Mouse (Mus musculus): Measurements from ENCODE around the gene Cntn5. TPM values are rescaled to one million over a fixed set of nuclear protein-coding genes. Genes with fewer than 3 reads are reported as not detected.
A peak's percentile ranks its signal among the peaks of the same experiment; 100 is the strongest.

The Cntn5 gene
- total RNA-seq, 2 experiments from 2014 or later: 23.1 to 25.2 TPM

DNA sequence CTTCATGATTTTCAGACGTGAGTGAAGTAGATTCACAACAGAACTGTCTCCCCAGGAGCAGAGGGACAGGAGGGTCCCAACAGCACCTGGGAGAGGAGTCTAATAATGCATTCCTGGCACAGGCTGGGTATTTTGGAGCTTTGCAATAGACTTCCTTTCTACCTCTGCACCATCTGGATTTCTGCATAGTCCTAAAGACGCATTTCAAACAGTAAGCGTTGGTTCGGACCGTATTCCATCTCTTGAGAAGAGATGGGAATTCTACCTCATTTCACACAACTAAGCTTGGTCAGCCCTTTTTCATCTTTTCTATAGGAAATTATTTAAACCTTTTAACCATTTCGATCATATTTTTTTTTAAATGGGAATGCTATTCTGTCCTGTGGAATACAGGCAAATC, 635.7 kb downstream of the Cntn5 start:
- Histone ChIP-seq H3K27ac (peak overlapping the region; percentile 44), H3K4me3 (no peak overlapping the region)
- no peak for DNase-seq (ENCODE audit: extremely low spot score in 1 of 2, low spot score in 2 of 2)
- no peak for TF ChIP-seq CTCF (IDR thresholded peaks at IDR 0.05)
- intact Hi-C loops (cut with DNase I): no loop called here

GRCm38 (mm10) chr9:10265616-10266015, 639.0 kb downstream of the Cntn5 start:
- intact Hi-C loops (cut with DNase I): no loop called here
- Histone ChIP-seq H3K4me3 (no peak overlapping the region), H3K27ac (no peak overlapping the region)
- no peak for TF ChIP-seq CTCF (IDR thresholded peaks at IDR 0.05)
- DNase-seq (ENCODE audit: extremely low spot score in 1 of 2, low spot score in 2 of 2): no peak

- H3K27ac ChIP-seq: no peak overlapping the region
- DNase-seq (ENCODE audit: extremely low spot score in 1 of 2, low spot score in 2 of 2): no peak
- intact Hi-C loops (cut with DNase I): no loop called here
- no peak for TF ChIP-seq CTCF (IDR thresholded peaks at IDR 0.05)
- H3K4me3 ChIP-seq: no peak overlapping the region
These were observed 671.2 kb downstream of the Cntn5 start for GRCm38 (mm10) chr9:10233364-10233763.

DNA sequence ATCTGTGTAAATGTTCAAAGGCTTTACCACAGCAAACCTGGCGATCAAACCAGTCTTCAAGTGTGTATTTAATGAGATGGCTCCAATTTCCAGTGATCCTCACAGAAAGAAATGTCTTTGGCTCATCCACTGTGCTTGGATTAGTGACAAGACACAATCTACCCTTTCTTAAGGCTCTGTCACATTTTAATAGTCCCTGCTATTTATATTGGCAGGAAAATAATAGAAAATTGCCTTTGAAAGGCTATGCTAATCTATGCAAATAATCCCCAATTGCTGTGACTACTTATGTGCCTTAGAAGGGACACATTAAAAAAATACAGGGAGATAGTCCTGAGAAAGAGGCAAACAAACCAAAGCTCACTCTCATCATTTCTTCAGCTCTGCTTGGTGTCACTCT, 672.5 kb downstream of the Cntn5 start:
- no peak for DNase-seq (ENCODE audit: extremely low spot score in 1 of 2, low spot score in 2 of 2)
- intact Hi-C loops (cut with DNase I): no loop called here
- H3K27ac ChIP-seq: no peak overlapping the region
- TF ChIP-seq CTCF (IDR thresholded peaks at IDR 0.05): no peak
- H3K4me3 ChIP-seq: no peak overlapping the region

DNA sequence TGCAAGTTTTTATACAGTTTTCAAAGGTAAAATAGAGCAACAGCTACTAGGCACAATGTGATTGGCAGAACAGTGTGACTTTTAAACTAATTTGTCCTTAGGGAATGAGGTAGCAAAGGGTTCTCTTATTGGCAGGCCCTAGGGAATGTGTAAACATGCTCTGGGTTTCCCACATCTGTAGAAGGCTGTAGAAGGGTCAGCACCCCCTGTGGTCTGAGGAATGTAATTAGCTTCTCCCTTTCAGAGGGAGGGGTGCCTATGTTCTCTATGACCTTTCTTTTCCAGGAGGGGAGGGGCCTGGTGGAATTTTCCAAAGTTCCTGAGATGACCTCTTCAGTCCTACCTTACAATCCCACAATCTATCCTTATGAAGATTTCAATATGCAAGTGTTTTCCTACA, 673.6 kb downstream of the Cntn5 start:
- intact Hi-C loops (cut with DNase I): no loop called here
- TF ChIP-seq CTCF (IDR thresholded peaks at IDR 0.05): no peak
- Histone ChIP-seq H3K27ac (no peak overlapping the region), H3K4me3 (no peak overlapping the region)
- DNase-seq (ENCODE audit: extremely low spot score in 1 of 2, low spot score in 2 of 2): no peak

DNA sequence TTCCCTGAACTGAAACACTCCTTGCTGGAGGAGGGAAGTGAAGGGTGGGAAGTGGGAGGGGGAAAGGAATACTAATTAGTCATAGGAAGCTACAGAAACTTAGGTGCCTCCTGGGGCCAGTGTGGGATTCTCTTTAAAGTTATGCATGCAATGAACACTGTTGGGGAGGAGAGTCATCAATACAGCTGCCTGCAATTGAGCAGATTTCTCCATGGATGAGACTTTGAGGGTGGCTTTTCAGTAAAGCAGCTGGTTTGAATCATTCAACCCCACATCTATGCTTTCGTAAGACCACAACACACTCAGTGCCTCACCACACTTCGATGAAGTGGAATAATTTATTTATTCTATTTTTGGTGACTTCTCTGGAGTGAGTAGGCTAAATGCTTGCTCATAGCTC, 674.9 kb downstream of the Cntn5 start:
- no peak for TF ChIP-seq CTCF (IDR thresholded peaks at IDR 0.05)
- Histone ChIP-seq H3K4me3 (no peak overlapping the region), H3K27ac (no peak overlapping the region)
- intact Hi-C loops (cut with DNase I): no loop called here
- DNase-seq (ENCODE audit: extremely low spot score in 1 of 2, low spot score in 2 of 2): peak in 1 of 2 experiments; percentile 27

GRCm38 (mm10) chr9:10226013-10226412, 678.6 kb downstream of the Cntn5 start:
- intact Hi-C loops (cut with DNase I): no loop called here
- TF ChIP-seq CTCF (IDR thresholded peaks at IDR 0.05): peak; percentile 2
- Histone ChIP-seq H3K27ac (no peak overlapping the region; the same call in 1 of the 2 replicates), H3K4me3 (no peak overlapping the region)
- no peak for DNase-seq (ENCODE audit: extremely low spot score in 1 of 2, low spot score in 2 of 2)

DNA sequence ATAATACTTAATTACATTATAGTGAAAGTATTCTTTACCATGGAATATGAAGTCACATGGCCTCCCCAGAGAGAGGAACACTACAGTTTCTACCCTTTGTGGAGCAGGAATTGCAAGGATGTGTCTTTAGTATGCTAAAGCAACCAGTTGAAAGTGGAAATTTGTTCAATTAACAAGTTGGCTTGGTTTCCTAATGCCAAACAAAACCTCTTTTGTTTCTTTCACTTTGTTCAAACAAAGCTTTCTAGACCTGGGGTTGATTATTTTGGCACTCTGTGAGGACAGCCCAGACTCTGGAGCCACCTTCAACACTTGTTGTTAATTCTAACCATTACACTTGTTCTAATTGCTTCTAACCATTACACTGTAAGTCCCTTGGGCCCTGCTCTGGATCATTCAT, 718.5 kb downstream of the Cntn5 start:
- no peak overlapping the region for H3K27ac ChIP-seq
- intact Hi-C loops (cut with DNase I): no loop called here
- no peak overlapping the region for H3K4me3 ChIP-seq
- no peak for TF ChIP-seq CTCF (IDR thresholded peaks at IDR 0.05)
- no peak for DNase-seq (ENCODE audit: extremely low spot score in 1 of 2, low spot score in 2 of 2)

DNA sequence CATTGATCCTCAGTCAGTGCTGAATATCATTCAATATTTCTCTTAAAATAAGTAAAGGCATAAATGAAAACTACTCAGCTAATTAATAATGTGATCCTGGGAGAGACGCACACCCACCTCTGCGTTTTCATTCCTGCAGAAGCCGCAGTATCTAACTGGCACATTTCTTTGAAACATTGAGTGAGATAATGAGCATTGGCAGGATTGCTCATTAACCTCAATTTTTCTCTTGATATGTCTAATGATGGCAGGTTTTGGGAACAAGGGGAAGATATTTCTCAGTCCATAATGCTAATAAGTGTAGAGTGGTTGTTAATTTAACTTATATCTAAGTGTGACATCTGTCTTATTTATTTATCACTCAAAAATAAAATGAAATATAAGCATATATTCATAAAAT, 734.0 kb downstream of the Cntn5 start:
- Histone ChIP-seq H3K27ac (no peak overlapping the region), H3K4me3 (no peak overlapping the region)
- DNase-seq (ENCODE audit: extremely low spot score in 1 of 2, low spot score in 2 of 2): no peak
- intact Hi-C loops (cut with DNase I): no loop called here
- TF ChIP-seq CTCF (IDR thresholded peaks at IDR 0.05): no peak

DNA sequence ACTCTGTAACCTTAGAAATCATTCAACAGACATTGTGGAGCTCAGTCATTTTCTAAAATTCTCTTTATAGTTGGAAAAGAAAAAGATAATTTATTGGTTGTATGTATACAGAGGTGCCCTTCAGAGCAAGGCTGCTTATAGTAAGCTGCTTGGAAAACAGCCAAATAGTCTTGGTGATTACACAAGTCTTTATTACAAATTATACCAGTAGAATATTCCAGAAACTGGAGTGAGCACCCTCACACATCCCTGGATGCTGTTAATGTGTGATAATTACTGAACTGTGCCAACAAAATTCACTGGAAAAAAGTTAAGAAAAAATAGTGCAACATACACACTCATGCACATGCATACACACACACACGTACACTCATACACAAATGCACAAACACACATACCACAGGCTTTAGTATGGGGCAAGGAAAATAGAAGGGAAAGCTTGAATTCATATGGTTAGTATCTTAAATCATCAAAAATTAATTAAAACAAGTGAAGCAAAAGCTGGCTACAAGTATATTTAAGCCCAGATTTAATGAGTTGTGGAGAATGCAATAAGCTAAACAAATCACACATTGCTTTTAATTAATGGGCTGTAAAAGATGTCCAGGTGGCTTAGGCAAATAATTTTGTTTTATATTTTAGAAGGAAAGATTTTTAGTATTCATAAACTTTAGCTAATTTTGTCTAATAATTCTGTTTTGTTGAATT, 783.1 kb downstream of the Cntn5 start:
- H3K27ac ChIP-seq: no peak overlapping the region
- TF ChIP-seq CTCF (IDR thresholded peaks at IDR 0.05): no peak
- intact Hi-C loops (cut with DNase I): no loop called here
- H3K4me3 ChIP-seq: no peak overlapping the region
- no peak for DNase-seq (ENCODE audit: extremely low spot score in 1 of 2, low spot score in 2 of 2)

DNA sequence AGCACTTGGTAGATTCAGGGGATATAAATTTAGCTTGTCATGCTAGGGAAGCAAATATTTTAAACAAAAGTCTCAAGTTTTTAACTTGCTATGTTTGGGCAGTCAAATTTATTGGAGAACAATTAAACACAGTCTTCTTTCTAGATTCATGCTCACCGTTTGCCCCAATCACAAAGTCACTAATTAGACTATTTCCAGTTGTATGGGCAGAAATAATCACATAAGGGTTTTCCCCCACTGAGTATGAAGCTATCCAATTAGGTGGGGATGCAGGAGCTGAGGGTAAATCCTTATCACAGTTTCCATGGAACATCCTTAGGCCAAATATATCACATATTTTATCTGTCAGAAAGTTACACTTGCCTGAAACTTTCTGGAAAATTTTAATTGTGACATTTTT, 788.0 kb downstream of the Cntn5 start:
- Histone ChIP-seq H3K4me3 (no peak overlapping the region), H3K27ac (no peak overlapping the region)
- DNase-seq (ENCODE audit: extremely low spot score in 1 of 2, low spot score in 2 of 2): no peak
- no peak for TF ChIP-seq CTCF (IDR thresholded peaks at IDR 0.05)
- intact Hi-C loops (cut with DNase I): no loop called here

DNA sequence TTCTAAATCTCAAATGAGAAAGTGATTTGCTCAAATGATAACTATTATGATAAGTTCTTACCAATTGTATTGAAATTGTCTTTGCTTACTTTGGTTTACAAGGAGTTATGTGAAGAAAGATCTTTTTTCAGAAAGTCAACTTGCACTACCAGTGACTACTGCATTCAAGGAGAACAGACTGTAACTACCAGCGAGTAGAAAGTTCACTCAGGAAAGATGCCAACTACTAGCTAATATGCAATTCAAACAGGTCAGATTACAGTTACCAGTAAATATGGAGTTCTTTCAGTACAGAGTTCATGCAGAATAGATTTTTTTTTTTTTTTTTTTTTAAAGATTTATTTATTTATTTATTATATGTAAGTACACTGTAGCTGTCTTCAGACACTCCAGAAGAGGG, 795.4 kb downstream of the Cntn5 start:
- intact Hi-C loops (cut with DNase I): no loop called here
- TF ChIP-seq CTCF (IDR thresholded peaks at IDR 0.05): no peak

GRCm38 (mm10) chr9:10107861-10108260, 796.7 kb downstream of the Cntn5 start:
- Histone ChIP-seq H3K4me3 (no peak overlapping the region), H3K27ac (no peak overlapping the region)
- intact Hi-C loops (cut with DNase I): no loop called here
- no peak for DNase-seq (ENCODE audit: extremely low spot score in 1 of 2, low spot score in 2 of 2)
- TF ChIP-seq CTCF (IDR thresholded peaks at IDR 0.05): no peak

More for the DNA sequence above, 795.4 kb downstream of the Cntn5 start:
- no peak overlapping the region for H3K27ac ChIP-seq
- no peak overlapping the region for H3K4me3 ChIP-seq
- no peak for DNase-seq (ENCODE audit: extremely low spot score in 1 of 2, low spot score in 2 of 2)
